Mouse (Mus musculus) testis, adult 2 months (tissue): Measurements from ENCODE around the gene Fam89a.

Source experiments
- CTCF ChIP-seq: fragments of 200-500 bp; IDR thresholded peaks from 2 replicates; pipeline ENCODE4 v1.5.1; 2012; ENCODE audit warnings: low read depth, mild to moderate bottlenecking, inconsistent platforms, low read length, moderate library complexity; ENCODE audit not compliant: control insufficient read depth, insufficient read depth, insufficient replicate concordance
- POLR2A ChIP-seq: fragments of 200-500 bp; IDR thresholded peaks from 2 replicates; pipeline ENCODE4 v1.6.1; 2012; ENCODE audit warnings: low read depth, mild to moderate bottlenecking, inconsistent platforms, low read length, moderate library complexity; ENCODE audit not compliant: control insufficient read depth

DNA sequence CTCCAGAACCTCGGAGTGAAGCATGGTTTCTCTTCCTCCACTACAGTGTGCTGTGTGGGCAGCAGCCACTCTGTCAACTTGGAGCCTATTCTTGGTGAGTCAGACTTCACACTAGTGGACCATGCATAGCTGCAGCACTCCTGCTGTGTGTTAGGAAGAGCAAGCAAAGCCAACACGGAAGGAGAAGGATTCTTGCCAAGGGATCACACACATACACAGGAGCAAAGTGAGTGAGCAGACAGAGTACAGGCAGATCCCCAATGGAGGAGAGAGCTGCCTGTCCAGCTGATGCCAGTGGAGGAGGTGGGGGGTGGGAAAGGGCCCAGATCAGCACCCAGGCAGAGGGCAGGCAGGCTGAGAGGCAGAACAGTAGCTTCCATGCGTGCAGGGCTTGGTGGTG, 49.4 kb downstream of the Fam89a start:
- no peak for TF ChIP-seq CTCF
- no peak for TF ChIP-seq POLR2A
